Mouse (Mus musculus): Measurements from ENCODE around the gene Lgr4.

DNA sequence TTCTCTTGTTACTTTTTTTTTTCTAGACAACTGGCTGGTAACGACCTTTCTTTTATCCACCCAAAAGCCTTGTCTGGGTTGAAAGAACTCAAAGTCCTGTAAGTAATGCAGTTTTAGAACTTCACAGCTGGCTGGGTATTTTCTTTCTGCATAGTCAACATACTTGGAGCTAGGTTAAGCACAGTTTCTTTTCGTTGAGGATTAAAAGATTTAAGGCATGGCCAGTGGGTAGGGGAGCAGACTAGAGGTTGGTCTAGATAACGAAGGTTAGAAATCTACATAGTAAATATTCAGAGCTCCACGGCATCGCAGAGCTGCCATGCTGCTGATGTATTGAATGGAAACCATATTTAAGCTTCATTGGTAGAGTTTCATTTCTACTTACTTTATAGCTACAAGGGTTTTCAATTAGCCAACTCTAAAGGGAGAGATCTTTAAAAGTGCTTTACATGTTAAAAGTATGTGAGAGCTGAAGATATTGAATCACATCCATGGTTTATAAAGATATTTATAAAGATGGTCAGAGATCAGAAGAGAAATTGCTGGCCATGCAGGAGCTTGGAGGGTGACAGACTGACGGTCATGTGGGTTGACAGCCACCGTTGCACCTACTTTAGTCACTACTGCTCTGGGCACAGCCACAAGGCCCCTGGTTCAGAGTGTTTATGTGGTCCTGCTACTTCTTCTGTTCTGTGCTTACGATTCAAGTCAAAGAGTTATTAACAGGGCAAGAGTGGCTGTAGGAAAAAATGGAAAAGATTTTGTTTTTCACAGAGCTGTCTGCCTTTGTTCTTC lies 72.4 kb downstream of the Lgr4 start:
- TF ChIP-seq POLR2A (IDR thresholded peaks at IDR 0.05; ENCODE audit: insufficient read length, low read depth), result no peak
- TF ChIP-seq USF1 (IDR thresholded peaks at IDR 0.05; ENCODE audit: low read depth), result no peak
- TF ChIP-seq MYOD1 (IDR thresholded peaks at IDR 0.05; ENCODE audit: control insufficient read depth in 1 of 3, insufficient read length in 2 of 3, low read depth in 2 of 3), result no peak
